Mouse (Mus musculus) brain, embryonic 14.5 days (tissue): ENCODE measurements around the gene Lpp.

Experiments used
- CTCF ChIP-seq: fragments of 200-500 bp; IDR thresholded peaks from 2 replicates; pipeline ENCODE4 v1.5.1; 2012; ENCODE audit warnings: inconsistent platforms, mild to moderate bottlenecking, moderate library complexity, borderline replicate concordance; ENCODE audit not compliant: insufficient read depth, insufficient read length; ENCODE audit errors: extremely low read depth
- POLR2A ChIP-seq: fragments of 200-500 bp; IDR thresholded peaks from 2 replicates; pipeline ENCODE4 v1.6.1; 2012; ENCODE audit warnings: mild to moderate bottlenecking, inconsistent platforms, borderline replicate concordance; ENCODE audit not compliant: poor library complexity, insufficient read depth, insufficient read length, severe bottlenecking; ENCODE audit errors: extremely low read depth

DNA sequence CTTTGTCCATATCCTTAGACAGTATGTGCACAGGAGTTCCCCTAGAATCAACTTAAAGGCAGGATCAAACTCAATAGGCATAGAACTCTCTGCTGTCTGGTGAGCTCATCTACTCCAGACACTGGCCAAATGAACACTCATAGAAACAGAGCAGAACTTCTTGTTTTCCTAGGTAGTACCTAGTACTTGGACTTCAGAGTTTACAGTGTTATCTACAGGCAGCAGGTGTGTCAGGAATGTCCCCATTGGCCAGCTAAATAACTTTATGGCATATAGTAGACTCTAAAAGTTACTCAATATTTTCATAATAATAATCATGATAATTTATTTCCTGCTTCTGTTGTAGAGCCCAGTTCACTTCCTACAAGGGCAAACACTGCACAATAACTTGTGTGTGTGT, 16.8 kb upstream of the Lpp start:
- TF ChIP-seq POLR2A, result no peak
- no peak for TF ChIP-seq CTCF
